Mouse (Mus musculus): ENCODE results near the gene Rnf145. TPM values are rescaled to one million over a fixed set of nuclear protein-coding genes. Genes with fewer than 3 reads are reported as not detected.

Rnf145 gene
- polyA plus RNA-seq, 1 experiment from 2014 or later = 45.9 TPM

DNA sequence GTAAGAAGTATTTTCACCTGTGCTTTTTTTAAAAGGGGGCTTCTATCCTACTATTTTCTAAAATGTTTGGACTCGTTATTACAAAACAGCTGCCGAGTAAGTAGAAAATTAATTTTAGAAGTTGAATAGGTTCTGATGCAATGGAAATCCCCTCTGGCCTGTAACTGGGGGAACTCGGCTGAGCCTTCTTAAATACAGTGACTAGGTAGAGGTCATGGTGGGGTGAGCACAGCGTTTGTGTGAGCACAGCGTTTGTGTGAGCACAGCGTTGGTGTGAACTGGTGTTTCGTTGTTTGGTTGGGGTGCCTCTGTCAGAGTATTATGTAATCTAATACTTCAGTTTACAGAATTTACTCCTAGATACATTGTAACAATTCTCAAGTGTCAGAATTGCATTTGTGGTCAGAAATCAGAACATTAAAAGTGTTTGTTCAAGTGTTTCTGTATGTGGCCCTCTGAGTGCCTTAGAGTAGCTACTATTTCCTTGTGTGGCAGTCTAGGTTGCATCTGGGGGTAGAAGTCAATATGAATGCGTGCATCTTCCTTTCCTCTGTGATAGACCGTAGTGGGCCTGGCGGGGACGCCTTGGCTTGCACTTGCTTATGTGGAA lies 8.0 kb downstream of the Rnf145 start:
- H3K4me3 ChIP-seq (replicated peaks) = no peak overlapping the region
- H3K9ac ChIP-seq = no peak overlapping the region
- 90% methylated on average over 11 of the region's 11 CpGs for WGBS (ENCODE audit: insufficient replicate concordance)
- H3K36me3 ChIP-seq = peaks cover 81% of the 10 kb centered on the region
- DNase-seq (no peak), ATAC-seq (ENCODE audit: low read depth) (no peak)
- peak overlapping the region; percentile 39; the same call in 1 of the 2 replicates for H3K4me2 ChIP-seq
- H3K27me3 ChIP-seq = no peaks in the 10 kb centered on the region
- H3K9me3 ChIP-seq (replicated peaks) = no peaks in the 10 kb centered on the region; the same call in 1 of the 2 replicates
- peak overlapping the region; percentile 97 for H3K27ac ChIP-seq
- H3K4me1 ChIP-seq (replicated peaks) = peaks cover 80% of the 10 kb centered on the region

GRCm38 (mm10) chr11:44528560-44529199 lies 9.9 kb downstream of the Rnf145 start:
- no peaks in the 10 kb centered on the region; the same call in 1 of the 2 replicates for H3K9me3 ChIP-seq (replicated peaks)
- peaks cover 67% of the 10 kb centered on the region for H3K4me1 ChIP-seq (replicated peaks)
- H3K4me2 ChIP-seq = peak overlapping the region; percentile 73
- H3K27ac ChIP-seq = peak overlapping the region; percentile 97
- H3K9ac ChIP-seq = peak overlapping the region; percentile 75
- peaks cover 89% of the 10 kb centered on the region for H3K36me3 ChIP-seq
- no peaks in the 10 kb centered on the region for H3K27me3 ChIP-seq
- ATAC-seq (ENCODE audit: low read depth) = peak; percentile 80
- H3K4me3 ChIP-seq (replicated peaks) = peak overlapping the region; percentile 48
- 57% methylated on average over 14 of the region's 14 CpGs for WGBS (ENCODE audit: insufficient replicate concordance)
- peak; percentile 23 for DNase-seq

- H3K27ac ChIP-seq = peak overlapping the region; percentile 97
- H3K4me2 ChIP-seq = peak overlapping the region; percentile 73
- peak; percentile 75 for DNase-seq
- 15% methylated on average over 12 of the region's 12 CpGs for WGBS (ENCODE audit: insufficient replicate concordance)
- peaks cover 63% of the 10 kb centered on the region for H3K4me1 ChIP-seq (replicated peaks)
- no peaks in the 10 kb centered on the region for H3K27me3 ChIP-seq
- no peaks in the 10 kb centered on the region; the same call in 1 of the 2 replicates for H3K9me3 ChIP-seq (replicated peaks)
- ATAC-seq (ENCODE audit: low read depth) = peak; percentile 98
- H3K9ac ChIP-seq = peak overlapping the region; percentile 75
- H3K4me3 ChIP-seq (replicated peaks) = peak overlapping the region; percentile 48
- peaks cover 89% of the 10 kb centered on the region for H3K36me3 ChIP-seq
These were observed 10.4 kb downstream of the Rnf145 start for GRCm38 (mm10) chr11:44529200-44529599.

DNA sequence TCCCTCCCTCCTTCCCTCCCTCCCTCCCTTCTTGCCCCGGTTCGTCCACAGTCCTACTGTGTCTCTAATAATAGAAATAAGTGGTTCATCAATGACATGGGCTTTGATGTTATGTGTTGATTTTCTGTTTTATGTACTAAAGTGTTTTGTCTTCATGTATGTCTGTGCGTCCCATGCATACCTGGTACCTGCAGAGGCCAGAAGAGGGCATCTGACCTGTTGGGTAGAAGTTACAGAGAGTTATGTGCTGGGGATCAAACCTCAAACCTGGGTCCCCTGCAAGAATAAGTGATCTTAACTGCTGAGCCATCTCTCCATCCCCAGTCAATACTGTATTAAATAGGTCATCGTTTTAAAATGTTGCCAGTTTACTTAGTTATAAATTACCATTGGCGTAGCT lies 11.0 kb downstream of the Rnf145 start:
- H3K4me1 ChIP-seq (replicated peaks) = peaks cover 63% of the 10 kb centered on the region
- no peak for ATAC-seq (ENCODE audit: low read depth)
- no peak for DNase-seq
- H3K9ac ChIP-seq = peak overlapping the region; percentile 75
- H3K27me3 ChIP-seq = no peaks in the 10 kb centered on the region
- 70% methylated on average over 5 of the region's 5 CpGs for WGBS (ENCODE audit: insufficient replicate concordance)
- peak overlapping the region; percentile 97 for H3K27ac ChIP-seq
- H3K4me2 ChIP-seq = peak overlapping the region; percentile 73
- no peaks in the 10 kb centered on the region; the same call in 1 of the 2 replicates for H3K9me3 ChIP-seq (replicated peaks)
- peaks cover 89% of the 10 kb centered on the region for H3K36me3 ChIP-seq
- peak overlapping the region; percentile 48 for H3K4me3 ChIP-seq (replicated peaks)

GRCm38 (mm10) chr11:44530382-44530781 lies 11.6 kb downstream of the Rnf145 start:
- 87% methylated on average over 8 of the region's 8 CpGs for WGBS (ENCODE audit: insufficient replicate concordance)
- Histone ChIP-seq H3K9ac (peak overlapping the region; percentile 75; the same call in 1 of the 2 replicates), H3K4me3 (replicated peaks) (0 out of 2 replicates have a peak overlapping the region, but pooled peaks have one; percentile 2), H3K27ac (peak overlapping the region; percentile 97), H3K9me3 (replicated peaks) (no peaks in the 10 kb centered on the region; the same call in 1 of the 2 replicates), H3K4me1 (replicated peaks) (peaks cover 66% of the 10 kb centered on the region), H3K27me3 (no peaks in the 10 kb centered on the region), H3K4me2 (peak overlapping the region; percentile 73), H3K36me3 (peaks cover 89% of the 10 kb centered on the region)
- DNase-seq (no peak), ATAC-seq (ENCODE audit: low read depth) (no peak)

- peak overlapping the region; percentile 97 for H3K27ac ChIP-seq
These were observed 12.1 kb downstream of the Rnf145 start for GRCm38 (mm10) chr11:44530867-44531266.

GRCm38 (mm10) chr11:44531617-44532016 lies 12.9 kb downstream of the Rnf145 start:
- Histone ChIP-seq H3K9ac (no peak overlapping the region), H3K4me3 (replicated peaks) (no peak overlapping the region), H3K4me1 (replicated peaks) (peaks cover 66% of the 10 kb centered on the region), H3K9me3 (replicated peaks) (no peaks in the 10 kb centered on the region), H3K4me2 (no peak overlapping the region), H3K27me3 (no peaks in the 10 kb centered on the region), H3K36me3 (peaks cover 84% of the 10 kb centered on the region), H3K27ac (no peak overlapping the region)
- ATAC-seq (ENCODE audit: low read depth) (no peak), DNase-seq (no peak)
- WGBS (ENCODE audit: insufficient replicate concordance) = 81% methylated on average over 4 of the region's 4 CpGs

More at GRCm38 (mm10) chr11:44530867-44531266, 12.1 kb downstream of the Rnf145 start:
- ATAC-seq (ENCODE audit: low read depth) = no peak
- Histone ChIP-seq H3K9me3 (replicated peaks) (no peaks in the 10 kb centered on the region), H3K4me3 (replicated peaks) (0 out of 2 replicates have a peak overlapping the region, but pooled peaks have one; percentile 2), H3K4me1 (replicated peaks) (peaks cover 69% of the 10 kb centered on the region), H3K9ac (peak overlapping the region; percentile 75; the same call in 1 of the 2 replicates), H3K36me3 (peaks cover 89% of the 10 kb centered on the region), H3K27me3 (no peaks in the 10 kb centered on the region), H3K4me2 (peak overlapping the region; percentile 73)
- DNase-seq = no peak
- 74% methylated on average over 11 of the region's 11 CpGs for WGBS (ENCODE audit: insufficient replicate concordance)

DNA sequence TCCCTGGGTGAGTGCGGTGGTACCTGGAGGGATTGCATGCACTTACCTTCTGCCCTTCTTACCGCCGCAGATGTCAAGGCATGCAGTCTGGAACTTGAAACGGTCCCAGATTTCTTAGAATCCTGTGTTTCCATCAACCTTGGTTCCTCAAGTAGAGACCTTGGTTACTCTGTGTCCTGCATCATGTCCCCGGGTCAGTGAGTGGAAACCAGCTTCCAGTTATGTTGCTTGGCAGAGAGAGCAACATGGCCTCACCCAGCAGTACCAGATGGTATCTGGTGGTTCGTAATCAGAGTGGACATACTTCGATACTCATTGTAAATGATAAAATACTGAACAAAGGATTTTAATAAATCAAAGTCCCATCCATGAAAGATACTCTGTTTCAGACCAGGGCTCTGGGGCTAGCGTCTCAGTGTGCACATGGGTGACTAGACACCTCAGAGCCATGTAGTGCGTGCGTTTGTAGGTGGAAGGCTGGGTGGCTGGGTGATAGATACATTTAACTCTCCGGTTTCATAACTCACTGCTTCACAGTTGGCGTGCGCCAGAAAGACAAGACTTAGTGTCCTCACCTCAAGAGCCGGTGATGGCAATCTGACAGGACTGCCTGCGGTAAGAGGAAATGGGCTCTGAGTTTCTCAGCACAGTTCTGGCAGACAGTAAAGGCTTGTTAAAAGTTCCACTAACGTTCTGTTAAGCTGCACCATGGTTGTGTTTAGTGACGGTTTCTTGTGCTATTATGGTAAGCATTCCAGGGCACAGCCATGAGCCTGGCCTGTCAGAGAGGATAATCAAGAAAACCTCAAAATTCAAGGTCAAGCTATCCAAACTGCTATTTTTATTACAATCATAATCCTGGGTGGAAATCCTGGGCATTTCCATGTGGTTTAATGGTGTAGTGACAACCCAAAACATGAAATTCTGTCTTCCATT lies 14.3 kb downstream of the Rnf145 start:
- Histone ChIP-seq H3K9me3 (replicated peaks) (no peaks in the 10 kb centered on the region), H3K27me3 (no peaks in the 10 kb centered on the region), H3K9ac (no peak overlapping the region), H3K4me3 (replicated peaks) (no peak overlapping the region), H3K4me2 (no peak overlapping the region), H3K4me1 (replicated peaks) (peaks cover 57% of the 10 kb centered on the region), H3K27ac (no peak overlapping the region), H3K36me3 (peaks cover 84% of the 10 kb centered on the region)
- ATAC-seq (ENCODE audit: low read depth) = no peak
- WGBS (ENCODE audit: insufficient replicate concordance) = 91% methylated on average over 17 of the region's 17 CpGs
- no peak for DNase-seq

GRCm38 (mm10) chr11:44534999-44535750 lies 16.4 kb downstream of the Rnf145 start:
- 70% methylated on average over 12 of the region's 12 CpGs for WGBS (ENCODE audit: insufficient replicate concordance)
- H3K36me3 ChIP-seq = peaks cover 90% of the 10 kb centered on the region
- H3K4me1 ChIP-seq (replicated peaks) = peaks cover 56% of the 10 kb centered on the region
- H3K27ac ChIP-seq = peak overlapping the region; percentile 37; the same call in 1 of the 2 replicates
- H3K4me3 ChIP-seq (replicated peaks) = no peak overlapping the region
- no peak overlapping the region for H3K9ac ChIP-seq
- H3K9me3 ChIP-seq (replicated peaks) = no peaks in the 10 kb centered on the region
- no peak for DNase-seq
- H3K4me2 ChIP-seq = no peak overlapping the region
- no peaks in the 10 kb centered on the region for H3K27me3 ChIP-seq
- no peak for ATAC-seq (ENCODE audit: low read depth)

GRCm38 (mm10) chr11:44537403-44537802 lies 18.6 kb downstream of the Rnf145 start:
- Histone ChIP-seq H3K4me2 (no peak overlapping the region), H3K4me1 (replicated peaks) (peaks cover 54% of the 10 kb centered on the region), H3K9ac (no peak overlapping the region), H3K4me3 (replicated peaks) (no peak overlapping the region), H3K36me3 (peaks cover 91% of the 10 kb centered on the region), H3K27ac (no peak overlapping the region), H3K27me3 (no peaks in the 10 kb centered on the region), H3K9me3 (replicated peaks) (no peaks in the 10 kb centered on the region)
- DNase-seq (no peak), ATAC-seq (ENCODE audit: low read depth) (no peak)
- 91% methylated on average over 7 of the region's 7 CpGs for WGBS (ENCODE audit: insufficient replicate concordance)

All from liver, embryonic 13.5 days (tissue).